Mouse (Mus musculus) adrenal gland, adult 2 months (tissue): ENCODE results near the gene 2700049A03Rik. TPM values are rescaled to one million over a fixed set of nuclear protein-coding genes. Genes with fewer than 3 reads are reported as not detected.

Source experiments
- DNase-seq: peaks from one replicate; pipeline ENCODE4 v3.0.0; 2021
- polyA plus RNA-seq: library from polyadenylated mRNA; depleted of rRNA; stranded (reverse); fragments of >200 nt; gene quantifications from 2 replicates; pipeline ENCODE4 v1.2.3, GENCODE M21; 2012
- total RNA-seq, 2 experiments: library from RNA; stranded (reverse); gene quantifications; 2 replicates each; pipeline ENCODE4 v1.2.3; 2021

2700049A03Rik gene
- total and polyA plus RNA-seq, 3 experiments, result 2.7 to 8.7 (median 8.3) TPM

GRCm38 (mm10) chr12:71183736-71184135 is 47.1 kb downstream of the 2700049A03Rik start:
- DNase-seq, result peak; percentile 58

DNA sequence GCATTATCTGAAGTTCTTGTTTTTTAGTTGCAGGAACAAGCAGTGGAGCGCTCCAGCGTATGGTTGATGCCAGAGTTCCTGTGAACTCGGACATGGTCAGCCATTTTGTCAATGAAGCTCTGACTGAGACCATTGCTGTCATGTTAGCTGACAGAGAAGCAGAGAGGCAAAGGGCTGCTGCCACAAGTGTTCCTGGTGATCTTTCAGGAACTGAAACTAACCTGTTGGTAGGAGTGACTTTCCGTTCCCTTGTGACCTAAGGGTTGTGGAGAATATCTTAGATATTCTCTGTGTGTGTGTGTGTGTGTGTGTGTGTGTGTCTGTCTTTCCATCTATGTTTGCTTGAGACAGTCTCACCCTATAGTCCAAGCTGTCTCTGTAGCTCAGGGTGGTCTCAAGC is 47.7 kb downstream of the 2700049A03Rik start:
- no peak for DNase-seq

- no peak for DNase-seq
Measured at GRCm38 (mm10) chr12:71192705-71193104, 56.1 kb downstream of the 2700049A03Rik start.

DNA sequence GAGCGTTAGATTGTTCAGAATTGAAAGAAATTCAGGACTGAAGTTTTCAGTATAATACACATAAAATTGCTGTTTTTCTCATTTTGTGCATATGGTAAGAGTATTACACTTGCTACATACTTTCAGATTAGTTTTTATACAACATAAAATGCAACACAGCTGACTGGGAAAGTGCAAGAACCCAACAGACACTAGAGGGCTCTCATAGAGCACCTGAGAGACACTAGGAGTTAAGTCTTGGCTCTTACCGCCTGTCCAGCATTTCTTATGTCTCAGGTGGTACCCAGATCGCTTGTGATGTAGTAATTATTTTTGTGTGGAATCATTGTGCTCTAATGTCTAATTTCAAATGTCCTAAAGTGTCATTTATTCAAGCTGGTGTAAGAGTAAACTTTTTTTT is 61.0 kb downstream of the 2700049A03Rik start:
- DNase-seq, result no peak

DNA sequence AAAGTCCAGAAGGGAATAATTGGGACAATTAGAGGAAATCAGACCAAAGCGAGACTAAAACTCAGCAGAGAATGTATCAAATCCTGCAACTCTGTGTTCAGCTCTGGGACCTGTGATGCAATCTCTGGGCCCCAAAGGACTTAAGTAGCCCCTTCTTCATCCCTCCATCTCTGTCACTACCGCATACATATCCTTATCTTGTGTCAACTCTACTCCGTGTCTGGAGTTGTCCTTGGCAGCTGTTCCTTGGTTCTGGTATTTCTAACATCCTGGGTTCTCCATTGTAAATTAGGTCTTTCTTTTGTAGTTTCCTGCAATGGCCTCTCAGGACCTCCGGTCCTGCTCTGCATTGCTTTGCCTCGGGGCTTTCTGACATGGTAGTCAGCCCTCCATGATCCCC is 65.1 kb downstream of the 2700049A03Rik start:
- DNase-seq, result no peak

- DNase-seq, result no peak
Measured at GRCm38 (mm10) chr12:71204303-71204702, 67.7 kb downstream of the 2700049A03Rik start.

GRCm38 (mm10) chr12:71217191-71217590 is 80.5 kb downstream of the 2700049A03Rik start:
- no peak for DNase-seq

- DNase-seq, result peak; percentile 82
Measured at GRCm38 (mm10) chr12:71217866-71218522, 81.3 kb downstream of the 2700049A03Rik start.

GRCm38 (mm10) chr12:71222761-71223160 is 86.1 kb downstream of the 2700049A03Rik start:
- peak; percentile 79 for DNase-seq

DNA sequence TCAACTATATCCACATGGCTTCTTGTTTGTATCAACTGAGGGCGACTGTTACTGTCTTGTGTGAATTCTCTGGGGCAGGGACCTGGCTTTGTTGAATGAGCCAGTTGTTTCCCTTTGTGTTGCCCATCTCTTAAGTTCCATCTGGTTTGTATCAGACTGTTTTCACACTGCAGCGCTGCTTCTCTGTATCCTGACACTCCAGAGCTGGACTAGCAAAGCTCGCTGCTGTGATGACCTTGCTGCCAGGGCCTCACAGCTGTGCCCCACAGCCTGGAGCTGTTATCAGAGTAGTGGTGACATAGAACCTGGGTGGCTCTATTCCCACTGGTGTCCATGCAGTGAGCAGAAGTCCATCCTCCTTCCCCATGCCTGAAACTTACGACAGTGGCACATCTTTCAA is 91.1 kb downstream of the 2700049A03Rik start:
- DNase-seq, result peak; percentile 24

DNA sequence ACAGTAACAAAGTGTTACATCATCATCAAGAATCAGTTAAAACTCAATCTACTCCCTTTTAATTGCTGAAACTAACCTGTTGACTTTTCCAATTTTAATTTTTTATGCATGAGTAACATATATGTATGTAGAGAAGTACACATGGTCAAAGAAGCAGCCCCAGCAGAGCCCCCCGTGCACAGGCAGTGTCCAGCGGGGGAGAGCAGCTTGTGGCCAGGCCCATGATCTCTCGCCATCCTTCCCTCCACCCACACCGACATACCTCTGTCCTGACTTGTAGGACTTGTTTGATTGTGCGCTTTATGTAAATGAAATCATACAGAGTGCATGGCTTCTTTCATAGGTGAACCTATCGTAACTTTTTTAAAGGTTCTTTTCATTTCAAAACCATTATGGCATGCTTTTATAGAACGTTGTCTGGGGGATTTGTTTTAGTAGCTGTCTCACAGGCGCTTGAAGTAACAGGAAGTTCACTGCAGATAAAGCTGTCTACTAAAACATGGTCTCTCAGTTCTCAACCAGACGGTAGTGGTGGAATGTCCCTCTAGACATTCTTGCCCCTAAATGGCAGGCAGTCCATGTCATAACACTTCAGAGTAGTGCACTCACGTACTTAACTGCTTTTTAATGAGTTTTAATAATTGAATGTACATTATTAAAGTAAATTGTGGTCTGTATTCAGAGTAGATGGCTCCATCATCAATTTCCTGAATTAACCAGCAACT is 92.4 kb downstream of the 2700049A03Rik start:
- no peak for DNase-seq

- no peak for DNase-seq
Measured at GRCm38 (mm10) chr12:71231561-71231960, 94.9 kb downstream of the 2700049A03Rik start.

GRCm38 (mm10) chr12:71233426-71233825 is 96.8 kb downstream of the 2700049A03Rik start:
- no peak for DNase-seq

GRCm38 (mm10) chr12:71237074-71237473 is 100.4 kb downstream of the 2700049A03Rik start:
- DNase-seq, result no peak

- DNase-seq, result no peak
Measured at GRCm38 (mm10) chr12:71242791-71243190, 106.1 kb downstream of the 2700049A03Rik start.

DNA sequence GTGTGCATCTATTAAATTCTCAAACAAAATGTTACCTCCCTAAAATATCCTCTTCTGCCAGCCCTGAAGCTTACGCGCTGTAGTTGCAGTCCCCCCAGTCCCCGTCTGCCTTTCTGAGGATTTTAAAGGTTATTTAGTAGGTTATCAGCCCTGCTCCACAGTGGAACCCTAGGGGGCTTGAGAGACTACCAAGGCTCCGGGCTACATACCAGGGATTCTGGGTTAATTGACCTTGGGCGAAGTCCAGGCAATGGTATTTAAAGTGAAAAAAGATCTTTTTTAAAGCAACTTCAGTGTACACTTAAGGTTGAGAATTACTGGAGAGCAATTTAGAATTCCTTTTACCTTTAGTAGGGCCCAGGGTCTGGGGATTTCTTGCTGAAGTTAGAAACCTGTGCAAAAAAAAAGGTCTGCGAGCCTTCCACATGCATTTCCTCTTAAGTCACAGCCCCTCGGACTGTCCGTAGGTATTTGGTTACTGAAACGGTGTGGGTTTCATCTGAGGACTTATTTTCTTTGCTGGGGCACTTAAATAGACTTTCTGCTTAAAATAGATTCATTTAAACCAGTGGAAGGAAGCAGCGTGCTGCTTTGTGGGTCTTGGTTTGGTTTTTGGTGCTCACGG is 108.2 kb downstream of the 2700049A03Rik start:
- no peak for DNase-seq

DNA sequence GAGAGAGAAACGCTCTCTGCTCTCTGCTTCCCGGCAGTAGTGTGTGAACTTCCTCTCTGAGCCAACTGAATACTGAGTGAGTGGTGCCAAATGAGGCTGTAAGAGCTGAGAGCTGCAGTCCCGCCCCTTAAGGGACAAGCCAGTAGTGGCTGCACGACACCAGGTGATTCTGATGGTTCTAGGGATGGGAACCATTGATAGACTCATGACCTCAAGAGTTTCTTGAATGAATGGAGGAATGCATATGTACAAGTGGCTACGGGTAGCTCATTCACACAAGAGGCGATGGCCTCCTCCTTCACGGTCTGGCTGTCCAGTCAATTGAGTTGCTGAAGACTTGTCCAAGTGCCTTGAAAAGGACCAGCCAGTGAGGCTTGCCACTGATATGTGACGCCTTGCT is 110.5 kb downstream of the 2700049A03Rik start:
- no peak for DNase-seq

- no peak for DNase-seq
Measured at GRCm38 (mm10) chr12:71249348-71249747, 112.7 kb downstream of the 2700049A03Rik start.

DNA sequence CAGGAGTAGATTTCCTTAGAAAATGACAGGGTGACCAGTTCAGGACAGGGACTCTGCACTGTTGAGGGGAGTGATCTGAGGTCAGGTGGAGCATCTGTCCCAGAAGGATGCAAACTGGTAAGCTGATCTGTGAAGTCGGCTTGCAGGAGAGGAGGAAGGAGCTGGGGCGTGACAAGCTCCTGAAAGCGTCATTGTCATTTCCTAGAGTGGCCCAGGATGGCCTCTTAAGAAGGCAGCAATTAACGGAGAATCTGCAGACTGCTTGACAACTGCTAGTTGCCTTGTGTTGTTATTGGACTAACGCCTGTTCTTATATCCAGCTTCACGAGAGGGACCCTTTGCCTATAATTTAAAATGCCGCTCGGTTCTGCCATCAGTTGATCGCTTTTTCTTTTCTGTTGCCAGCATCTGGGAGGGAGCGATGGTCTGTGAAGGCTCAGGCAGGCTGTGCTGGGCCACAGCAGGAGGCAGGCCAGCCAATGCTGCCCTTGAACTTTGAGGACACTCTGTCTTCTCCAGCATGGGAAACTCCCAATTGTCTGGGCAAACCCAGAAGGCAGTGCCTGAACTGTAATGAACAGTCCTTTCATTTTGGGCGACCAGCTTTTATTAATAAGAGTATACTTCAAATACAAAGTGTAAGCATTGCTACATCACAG is 116.0 kb downstream of the 2700049A03Rik start:
- DNase-seq, result peak; percentile 79

DNA sequence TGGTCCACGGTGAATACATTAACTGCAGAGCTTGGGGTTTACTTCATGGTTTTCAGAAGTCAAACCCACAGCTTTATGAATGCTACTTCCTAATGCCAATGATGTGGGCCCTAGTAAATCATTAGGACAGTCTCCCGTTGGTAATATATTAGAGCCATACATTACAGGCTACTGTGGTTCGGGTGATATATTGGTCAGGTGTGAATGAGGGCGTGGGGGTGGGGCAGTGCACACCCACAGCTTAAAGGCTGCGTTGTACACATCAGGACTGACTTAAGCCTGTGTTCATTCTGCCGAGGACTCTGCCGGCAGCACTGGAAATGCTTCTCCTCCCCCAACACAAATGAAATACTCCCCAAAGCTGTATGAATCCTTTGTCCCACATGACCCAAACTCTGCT is 118.1 kb downstream of the 2700049A03Rik start:
- no peak for DNase-seq

DNA sequence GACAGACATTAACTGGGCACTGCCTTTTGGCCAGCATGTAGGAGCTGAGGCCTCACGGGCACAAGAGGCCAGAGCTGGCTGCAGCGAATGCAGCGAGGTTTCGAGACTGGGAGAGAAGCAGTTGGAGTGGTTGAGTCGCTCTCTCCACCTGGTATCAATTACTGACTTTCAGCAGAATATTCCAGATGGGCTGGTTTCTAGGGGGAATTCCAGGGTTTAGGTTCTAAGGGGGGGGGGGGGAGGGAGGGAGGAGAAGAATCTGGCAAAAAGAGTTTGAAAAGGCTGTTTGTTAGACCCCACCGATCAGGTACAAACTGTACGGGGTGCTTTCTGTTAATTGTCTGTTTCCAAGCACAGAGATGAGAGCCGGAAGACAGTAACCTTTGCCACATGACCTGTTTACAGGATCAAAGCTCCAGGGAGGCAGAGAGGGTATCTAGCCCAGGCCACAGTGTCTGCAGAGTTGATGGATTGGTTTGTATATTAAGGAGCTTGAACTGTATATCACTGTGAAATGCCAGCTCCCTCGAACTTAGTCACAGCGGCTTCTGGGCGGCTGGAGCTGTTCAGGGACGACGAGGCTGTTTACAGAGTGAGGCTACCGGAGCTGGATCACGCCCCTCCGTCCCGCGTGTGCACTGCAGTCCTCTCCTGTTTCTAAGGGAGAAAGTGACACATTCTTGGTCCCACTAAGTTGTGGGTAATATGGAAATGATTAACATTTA is 121.7 kb downstream of the 2700049A03Rik start:
- peak; percentile 15 for DNase-seq

DNA sequence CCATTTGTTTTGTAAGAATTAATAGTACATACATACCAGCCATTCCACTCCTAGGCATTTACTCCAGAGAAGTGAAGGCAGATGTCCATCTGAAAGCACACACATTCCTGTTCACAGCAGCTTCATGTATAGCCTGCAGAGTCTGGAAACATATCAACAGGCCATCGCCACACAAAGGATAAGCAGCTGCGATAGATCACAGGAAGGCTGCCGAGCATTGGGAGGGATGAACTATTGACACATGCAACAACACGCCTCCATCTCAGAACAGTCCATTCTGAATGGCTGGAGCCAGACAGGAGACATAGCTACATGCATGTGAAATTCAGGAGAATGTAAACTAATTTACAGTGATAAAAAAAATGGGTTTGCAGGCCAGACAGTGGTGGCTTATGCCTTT is 127.6 kb downstream of the 2700049A03Rik start:
- DNase-seq, result no peak
